Mouse (Mus musculus) heart, postnatal 0 days (tissue): Measurements from ENCODE around the gene Krt42.

ENCODE experiments used
- CTCF ChIP-seq: IDR thresholded peaks from 2 replicates; pipeline ENCODE4 v1.5.1; 2016; ENCODE audit warnings: antibody characterized with exemption, control low read depth, low read depth
- EP300 ChIP-seq: IDR thresholded peaks from 2 replicates; pipeline ENCODE4 v1.6.1; 2016; ENCODE audit warnings: antibody characterized with exemption, low read depth

DNA sequence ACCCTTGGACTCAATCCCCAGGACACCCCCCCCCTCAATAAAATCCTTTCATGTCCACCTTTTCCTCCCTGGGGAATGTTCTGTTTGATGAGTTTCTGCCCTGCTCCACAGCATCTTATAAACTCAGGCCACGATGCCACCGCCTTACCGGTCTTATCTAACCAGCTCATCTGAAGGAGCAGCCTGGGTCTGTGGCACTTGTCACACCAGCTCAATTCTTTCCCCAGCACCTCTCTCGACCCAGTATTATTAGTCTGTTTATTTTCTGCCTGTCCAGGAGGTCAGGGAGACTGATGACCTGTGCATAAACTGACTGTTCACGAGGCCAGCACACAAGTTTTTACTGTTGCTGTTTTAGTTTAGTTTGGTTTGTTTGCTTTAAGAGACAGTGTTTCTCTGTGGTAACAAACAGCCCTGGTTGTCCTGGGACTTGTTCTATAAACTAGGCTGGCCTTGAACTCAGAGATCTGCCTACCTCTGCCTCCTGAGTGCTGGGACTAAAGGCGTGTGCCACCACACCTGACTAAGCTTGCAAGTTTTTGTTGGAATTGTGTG, 48.2 kb upstream of the Krt42 start:
- TF ChIP-seq EP300, result no peak
- no peak for TF ChIP-seq CTCF
